Comparison of ENCODE assay signal across 31 mouse cellular contexts in genomic region chr10:52714557-52714956, GRCm38 (mm10). TPM values are rescaled to one million over a fixed set of nuclear protein-coding genes. Genes with fewer than 3 reads are reported as not detected.
"Had no signal": no experiment of that assay in that cellular context is flagged by ENCODE, and none has a peak within 500 bp of the region (broad histone marks: within the 10 kb centered on the region; RNA-seq: fewer than 3 reads in every experiment).

No protein-coding gene starts in this region.

- ATAC-seq: hindbrain, embryonic 16.5 days; hindbrain, postnatal 0 days; inflammation-experienced regulatory T-cells, adult 6 months; intestine, embryonic 15.5 days; intestine, embryonic 16.5 days; intestine, postnatal 0 days had no signal

- DNase-seq: heart, postnatal 10 days; heart, postnatal 14 days; heart, postnatal 4 days; kidney, adult 11 months; kidney, adult 18-20 months; kidney, adult 2 months; kidney, adult 8-10 months; kidney, adult 9 months; kidney, postnatal 10 days; kidney, postnatal 14 days; kidney, postnatal 25 days; kidney, postnatal 36 days; kidney, postnatal 4 days had no signal

- H3K4me3 ChIP-seq: heart, embryonic 12.5 days; heart, embryonic 13.5 days; heart, embryonic 15.5 days; hindbrain, embryonic 10.5 days; hindbrain, embryonic 12.5 days; hindbrain, embryonic 13.5 days; hindbrain, embryonic 15.5 days; intestine, embryonic 15.5 days; kidney, embryonic 15.5 days; left cerebral cortex, adult 2 months had no signal

- H3K27ac ChIP-seq: heart, embryonic 13.5 days; heart, embryonic 15.5 days; hindbrain, embryonic 10.5 days; hindbrain, embryonic 12.5 days; hindbrain, embryonic 13.5 days; hindbrain, embryonic 14.5 days; hindbrain, embryonic 15.5 days; hindbrain, postnatal 0 days; intestine, embryonic 15.5 days; kidney, embryonic 15.5 days; kidney, postnatal 0 days; left cerebral cortex, adult 2 months had no signal

RNA-seq across cellular contexts. Expression of gene Slc35f1, which starts 24.2 kb away (rescaled TPM):
- total RNA-seq: hematopoietic stem cell, adult 5-6 weeks had no signal
